Mouse (Mus musculus) lung, adult 2 months (tissue): ENCODE data around the gene Osbpl7.
A peak's percentile ranks its signal among the peaks of the same experiment; 100 is the strongest.

Experiments used
- CTCF ChIP-seq: fragments of 200-500 bp; IDR thresholded peaks from 2 replicates; pipeline ENCODE4 v1.5.1; 2011; ENCODE audit warnings: mild to moderate bottlenecking, low read length, control low read depth; ENCODE audit not compliant: insufficient read depth
- POLR2A ChIP-seq: fragments of 200-500 bp; IDR thresholded peaks from 2 replicates; pipeline ENCODE4 v1.6.1; 2011; ENCODE audit warnings: low read depth, mild to moderate bottlenecking, control low read depth, low read length, borderline replicate concordance; ENCODE audit errors: extremely low read depth

DNA sequence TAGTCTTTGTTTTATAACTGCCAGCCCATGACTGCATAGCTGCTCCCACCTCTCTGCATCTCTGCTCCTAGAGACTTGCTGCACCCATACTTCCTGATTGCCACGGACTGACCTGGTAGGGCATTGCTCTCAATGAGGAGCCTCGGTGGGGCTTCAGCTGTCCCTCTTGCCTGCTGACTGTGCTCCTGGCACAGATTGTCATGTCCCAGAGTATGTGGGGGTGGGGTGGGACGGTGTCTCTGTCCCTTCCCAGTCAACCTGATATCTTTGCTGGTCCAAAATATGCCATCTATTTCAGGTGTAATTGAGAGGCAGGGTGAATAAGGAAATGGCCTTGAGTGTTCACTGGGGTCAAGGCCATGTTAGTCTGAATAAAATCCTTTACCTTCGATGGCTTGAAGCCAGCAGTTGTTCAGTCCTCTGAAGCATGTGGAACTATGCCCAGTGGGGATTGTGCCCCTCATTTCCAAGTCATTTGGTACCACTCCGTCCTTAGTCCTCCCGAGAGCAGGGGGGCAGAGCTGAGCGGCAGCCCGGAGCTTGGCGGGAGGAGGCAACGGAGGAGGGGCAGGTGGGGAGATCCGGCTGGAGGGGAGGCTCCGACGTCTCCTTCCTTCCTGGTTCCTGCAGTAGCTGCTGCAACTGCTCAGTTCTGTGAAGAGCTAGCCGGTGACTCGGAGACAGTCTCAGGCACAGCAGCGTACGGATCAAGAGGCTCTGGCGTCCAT lies at the start of gene Osbpl7:
- TF ChIP-seq POLR2A (peak; percentile 89; the same call in 1 of the 2 replicates), CTCF (peak; percentile 45)
